Mouse (Mus musculus): ENCODE results near the gene B230118H07Rik. TPM values are rescaled to one million over a fixed set of nuclear protein-coding genes. Genes with fewer than 3 reads are reported as not detected.

The B230118H07Rik gene
- polyA plus RNA-seq, 1 experiment = not detected

DNA sequence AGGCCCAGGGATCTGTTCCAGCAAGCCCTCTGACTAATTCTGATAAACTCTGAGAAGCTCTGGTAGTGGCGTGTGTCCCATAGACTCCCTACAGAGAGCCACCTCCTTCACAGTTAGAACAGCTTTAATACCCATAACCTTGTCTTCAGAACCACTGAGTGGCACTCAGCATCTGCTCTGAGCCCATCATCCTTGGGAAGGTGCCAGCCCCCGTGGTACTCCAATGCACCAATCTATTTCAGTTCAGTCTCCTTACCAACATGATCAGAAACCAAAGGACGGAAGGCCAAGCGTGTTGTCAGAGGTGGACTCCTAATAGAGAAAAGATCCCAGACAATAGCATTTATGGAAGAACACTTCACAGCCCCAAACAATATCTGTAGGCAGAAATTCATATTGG lies 124.2 kb downstream of the B230118H07Rik start:
- no peak for TF ChIP-seq POLR2A (IDR thresholded peaks at IDR 0.05; ENCODE audit: insufficient read depth, low read depth, low read length)
- TF ChIP-seq CTCF (IDR thresholded peaks at IDR 0.05; ENCODE audit: insufficient read depth, low read depth, low read length) = no peak
- Histone ChIP-seq H3K4me3 (ENCODE audit: insufficient read depth, low read depth, low read length) (no peak overlapping the region), H3K4me1 (ENCODE audit: control insufficient read depth, insufficient read depth, low read length) (no peaks in the 10 kb centered on the region), H3K27ac (ENCODE audit: insufficient read depth, low read depth, low read length) (no peak overlapping the region)
- WGBS = 91% methylated on average over 4 of the region's 4 CpGs

GRCm38 (mm10) chr2:101520503-101520902 lies 128.8 kb downstream of the B230118H07Rik start:
- Histone ChIP-seq H3K4me3 (ENCODE audit: insufficient read depth, low read depth, low read length) (no peak overlapping the region), H3K4me1 (ENCODE audit: control insufficient read depth, insufficient read depth, low read length) (no peaks in the 10 kb centered on the region), H3K27ac (ENCODE audit: insufficient read depth, low read depth, low read length) (no peak overlapping the region)
- 67% methylated on average over 1 of the region's 1 CpGs for WGBS
- TF ChIP-seq POLR2A (IDR thresholded peaks at IDR 0.05; ENCODE audit: insufficient read depth, low read depth, low read length) = no peak
- TF ChIP-seq CTCF (IDR thresholded peaks at IDR 0.05; ENCODE audit: insufficient read depth, low read depth, low read length) = no peak

DNA sequence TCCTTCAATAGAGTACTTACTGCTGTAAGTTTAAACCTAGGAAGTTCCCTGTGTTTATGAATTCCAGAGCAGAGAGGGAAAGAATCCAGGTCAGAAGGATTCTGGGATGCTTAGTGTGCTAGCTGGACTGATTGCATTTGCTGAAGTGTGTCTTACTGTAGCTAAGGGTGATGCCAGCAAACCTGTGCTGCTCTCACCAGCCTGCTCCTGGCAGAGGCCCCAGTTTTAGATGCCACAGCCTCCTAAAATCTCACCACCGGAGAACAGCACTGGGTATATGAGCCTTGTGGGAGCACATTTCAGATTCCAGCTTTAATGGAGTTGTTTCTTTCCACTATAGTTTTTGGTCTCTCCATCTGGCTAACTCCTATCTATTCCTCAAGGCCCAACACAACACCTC lies 129.4 kb downstream of the B230118H07Rik start:
- Histone ChIP-seq H3K4me3 (ENCODE audit: insufficient read depth, low read depth, low read length) (no peak overlapping the region), H3K27ac (ENCODE audit: insufficient read depth, low read depth, low read length) (no peak overlapping the region), H3K4me1 (ENCODE audit: control insufficient read depth, insufficient read depth, low read length) (no peaks in the 10 kb centered on the region)
- 77% methylated on average over 1 of the region's 1 CpGs for WGBS
- TF ChIP-seq CTCF (IDR thresholded peaks at IDR 0.05; ENCODE audit: insufficient read depth, low read depth, low read length) (no peak), POLR2A (IDR thresholded peaks at IDR 0.05; ENCODE audit: insufficient read depth, low read depth, low read length) (no peak)

Other genes with a start within 250 kb of the B230118H07Rik start
- gene Rag2, start 24.8 kb downstream of the B230118H07Rik start, polyA plus RNA-seq (2012; ENCODE audit: insufficient read depth, insufficient read length, low replicate concordance, missing spikeins) = not detected in 2 replicates
- gene Rag1, start within 50 bp of the B230118H07Rik start, polyA plus RNA-seq (2012; ENCODE audit: insufficient read depth, insufficient read length, low replicate concordance, missing spikeins) = 321 and 562 TPM in 2 replicates
- not detected in 2 replicates for gene Traf6, start 28.9 kb upstream of the B230118H07Rik start, polyA plus RNA-seq (2012; ENCODE audit: insufficient read depth, insufficient read length, low replicate concordance, missing spikeins)
- gene Prr5l, start 233.5 kb upstream of the B230118H07Rik start, polyA plus RNA-seq (2012; ENCODE audit: insufficient read depth, insufficient read length, low replicate concordance, missing spikeins) = not detected in 2 replicates
- gene Commd9, start 236.7 kb upstream of the B230118H07Rik start, polyA plus RNA-seq (2012; ENCODE audit: insufficient read depth, insufficient read length, low replicate concordance, missing spikeins) = not detected in 2 replicates